Mouse (Mus musculus) heart, embryonic 12.5 days (tissue): ENCODE data around the gene Ak5. TPM values are rescaled to one million over a fixed set of nuclear protein-coding genes. Genes with fewer than 3 reads are reported as not detected.

ENCODE experiments used
- ATAC-seq: fragments of 200-750 bp; cut with Nextera tagmentation; 2 replicates; pipeline ENCODE4 v1.8.0; 2017; ENCODE audit warnings: moderate TSS enrichment, moderate library complexity; ENCODE audit not compliant: insufficient number of reproducible peaks, low FRiP score
- H3K27ac ChIP-seq: fragments of 300-500 bp; sonication (generic); 2 replicates; pipeline ENCODE4 v1.5.1; 2016; ENCODE audit warnings: mild to moderate bottlenecking, moderate library complexity; ENCODE audit not compliant: poor library complexity, severe bottlenecking
- H3K27me3 ChIP-seq: fragments of 300-500 bp; sonication (generic); replicated peaks from 2 replicates; pipeline ENCODE4 v1.6.1; 2016; ENCODE audit warnings: mild to moderate bottlenecking, moderate library complexity
- H3K36me3 ChIP-seq: fragments of 300-500 bp; sonication (generic); 2 replicates; pipeline ENCODE4 v1.6.1; 2016; ENCODE audit warnings: mild to moderate bottlenecking, moderate library complexity
- H3K4me1 ChIP-seq: fragments of 300-500 bp; sonication (generic); replicated peaks from 2 replicates; pipeline ENCODE4 v1.6.1; 2016; ENCODE audit warnings: mild to moderate bottlenecking
- H3K4me2 ChIP-seq: fragments of 300-500 bp; sonication (generic); 2 replicates; pipeline ENCODE4 v1.6.1; 2016; ENCODE audit warnings: mild to moderate bottlenecking, moderate library complexity
- H3K4me3 ChIP-seq: fragments of 300-500 bp; sonication (generic); 2 replicates; pipeline ENCODE4 v1.5.1; 2016; ENCODE audit warnings: mild to moderate bottlenecking
- H3K9ac ChIP-seq: fragments of 300-500 bp; sonication (generic); 2 replicates; pipeline ENCODE4 v1.6.1; 2016; ENCODE audit warnings: mild to moderate bottlenecking, moderate library complexity
- H3K9me3 ChIP-seq: fragments of 300-500 bp; sonication (generic); replicated peaks from 2 replicates; pipeline ENCODE4 v1.6.1; 2016; ENCODE audit warnings: mild to moderate bottlenecking, moderate library complexity
- WGBS: fragments of 180-500 bp; shearing (Covaris S2); methylation state at CpG from one replicate; pipeline ENCODE4 v1.1.7; 2016; 5-methylcytosine and 5-hydroxymethylcytosine counted together
- polyA plus RNA-seq: library from polyadenylated mRNA; unstranded; fragments of >200 nt; fragmentation: Nextera tagmentation; extraction: Ambion mirVana; gene quantifications from 2 replicates; pipeline ENCODE4 v1.2.1, GENCODE M21; 2016

Ak5 gene
- polyA plus RNA-seq, 1 experiment from 2014 or later = 1.6 TPM

DNA sequence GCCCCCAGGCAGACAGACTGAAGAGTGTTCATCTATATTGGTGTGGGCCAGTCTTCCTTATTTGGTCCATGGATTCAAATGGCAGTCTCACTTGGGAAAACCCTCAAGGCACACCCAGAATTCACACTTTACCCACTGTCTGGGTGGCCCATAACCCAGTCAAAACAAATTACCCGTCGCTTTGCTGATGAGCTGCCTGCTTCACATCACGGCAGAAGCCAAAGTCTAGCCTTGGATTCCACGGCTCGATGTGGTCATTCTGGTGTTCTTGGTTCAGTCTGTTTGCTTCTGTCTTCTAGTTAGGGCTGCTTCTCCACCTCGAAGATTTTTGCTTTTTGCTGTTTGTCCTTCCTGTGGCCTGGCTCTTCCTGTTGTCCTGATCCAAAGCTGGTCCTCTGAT lies 175.9 kb downstream of the Ak5 start:
- H3K27ac ChIP-seq = no peak overlapping the region
- H3K4me1 ChIP-seq = peaks cover 59% of the 10 kb centered on the region
- no peak overlapping the region for H3K4me2 ChIP-seq
- ATAC-seq = no peak
- H3K36me3 ChIP-seq = no peaks in the 10 kb centered on the region
- no peak overlapping the region for H3K9ac ChIP-seq
- peaks cover 26% of the 10 kb centered on the region for H3K27me3 ChIP-seq
- 73% methylated on average over 6 of the region's 6 CpGs for WGBS
- H3K9me3 ChIP-seq = no peaks in the 10 kb centered on the region
- H3K4me3 ChIP-seq = no peak overlapping the region

DNA sequence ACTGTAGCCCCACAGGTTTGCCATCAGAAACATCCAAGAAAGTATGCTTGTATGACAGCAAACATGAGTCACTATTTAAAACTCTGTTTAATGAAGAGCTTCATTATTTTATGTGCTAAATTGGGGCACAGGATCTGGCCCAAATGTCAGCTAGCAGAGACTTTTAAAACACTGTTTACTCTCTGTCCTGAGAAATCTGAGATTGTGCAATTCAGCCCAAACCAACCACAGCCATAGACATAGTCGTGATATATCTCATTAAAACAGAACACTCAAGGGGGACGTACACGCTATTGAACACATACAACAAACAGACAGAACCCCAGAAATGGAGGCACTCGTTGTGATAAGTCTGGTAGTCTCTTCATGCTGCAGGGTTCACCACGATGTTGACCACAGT lies 177.7 kb downstream of the Ak5 start:
- 81% methylated on average over 5 of the region's 5 CpGs for WGBS
- no peak for ATAC-seq
- Histone ChIP-seq H3K4me1 (peaks cover 41% of the 10 kb centered on the region), H3K4me3 (no peak overlapping the region), H3K4me2 (no peak overlapping the region), H3K36me3 (no peaks in the 10 kb centered on the region), H3K9me3 (no peaks in the 10 kb centered on the region), H3K9ac (no peak overlapping the region), H3K27me3 (peaks cover 17% of the 10 kb centered on the region), H3K27ac (no peak overlapping the region)

DNA sequence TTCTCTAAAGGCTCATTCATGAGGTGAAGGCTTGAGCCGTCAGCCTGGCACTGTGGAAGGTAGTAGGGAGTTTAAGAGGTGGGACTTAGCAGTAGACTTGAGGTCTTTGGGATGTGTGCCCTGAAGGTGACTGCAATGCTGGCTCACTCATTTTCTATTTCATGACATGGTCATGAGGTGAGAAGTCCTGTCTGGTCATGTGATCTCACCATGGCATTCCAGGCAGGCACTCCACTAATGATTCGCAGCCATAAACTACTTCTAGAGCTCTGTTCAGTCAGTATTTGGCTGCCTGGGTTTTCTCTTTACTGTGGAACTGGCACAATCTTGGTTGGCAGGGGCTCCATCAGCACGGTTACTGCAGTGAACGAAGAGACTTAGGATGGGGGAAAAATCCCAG lies 179.2 kb downstream of the Ak5 start:
- no peak for ATAC-seq
- Histone ChIP-seq H3K9ac (no peak overlapping the region), H3K27me3 (peaks cover 17% of the 10 kb centered on the region; the same call in 1 of the 2 replicates), H3K4me1 (peaks cover 34% of the 10 kb centered on the region), H3K4me3 (no peak overlapping the region), H3K27ac (no peak overlapping the region), H3K4me2 (no peak overlapping the region), H3K36me3 (no peaks in the 10 kb centered on the region), H3K9me3 (no peaks in the 10 kb centered on the region)
- WGBS = 77% methylated on average over 4 of the region's 4 CpGs

DNA sequence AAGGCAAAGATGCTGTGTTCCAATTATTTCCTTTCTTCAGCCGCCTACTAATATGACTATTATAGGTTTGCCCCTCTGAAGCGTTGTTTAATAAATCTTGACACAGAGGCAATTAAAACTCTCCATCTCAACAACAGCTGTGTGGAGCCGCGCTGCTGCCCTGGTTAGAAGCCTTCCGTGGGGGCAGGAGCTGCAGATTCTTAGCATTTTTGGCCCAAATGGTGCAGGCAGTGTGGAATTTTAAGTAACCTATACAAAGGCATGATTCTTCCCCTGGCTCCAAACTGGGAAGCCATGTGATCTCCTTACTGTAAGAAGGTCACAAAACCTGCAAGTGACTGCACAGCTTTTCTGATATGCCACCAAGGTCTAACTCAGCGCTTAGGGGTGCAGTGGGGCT lies 184.0 kb downstream of the Ak5 start:
- H3K4me1 ChIP-seq = peaks cover 23% of the 10 kb centered on the region
- H3K9ac ChIP-seq = no peak overlapping the region
- no peaks in the 10 kb centered on the region for H3K27me3 ChIP-seq
- H3K27ac ChIP-seq = no peak overlapping the region
- H3K4me2 ChIP-seq = no peak overlapping the region
- no peaks in the 10 kb centered on the region for H3K36me3 ChIP-seq
- no peak overlapping the region for H3K4me3 ChIP-seq
- no peaks in the 10 kb centered on the region for H3K9me3 ChIP-seq
- WGBS = 58% methylated on average over 6 of the region's 6 CpGs
- no peak for ATAC-seq

DNA sequence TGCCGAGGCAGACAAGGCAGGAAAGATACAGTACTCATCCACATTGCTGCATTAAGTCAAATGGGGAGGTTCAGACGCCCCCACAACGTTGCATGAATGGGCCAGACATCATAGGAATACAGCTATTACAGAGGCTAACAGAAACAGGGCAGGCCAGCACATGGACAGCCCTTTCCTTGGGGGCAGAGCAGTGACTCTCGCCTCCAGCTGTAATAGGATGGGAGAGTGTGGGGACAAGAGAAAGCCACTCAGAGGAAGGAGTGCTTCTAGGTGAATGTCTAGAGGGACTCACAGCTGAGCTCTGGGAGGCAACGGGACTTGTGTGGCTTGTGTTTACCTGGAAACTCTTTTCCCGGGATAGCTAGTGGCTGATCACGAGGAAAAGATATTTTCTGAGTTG lies 184.4 kb downstream of the Ak5 start:
- no peaks in the 10 kb centered on the region for H3K9me3 ChIP-seq
- peaks cover 22% of the 10 kb centered on the region for H3K4me1 ChIP-seq
- no peak overlapping the region for H3K27ac ChIP-seq
- H3K9ac ChIP-seq = no peak overlapping the region
- H3K27me3 ChIP-seq = no peaks in the 10 kb centered on the region
- no peaks in the 10 kb centered on the region for H3K36me3 ChIP-seq
- ATAC-seq = no peak
- H3K4me2 ChIP-seq = no peak overlapping the region
- H3K4me3 ChIP-seq = no peak overlapping the region
- WGBS = 46% methylated on average over 7 of the region's 7 CpGs

DNA sequence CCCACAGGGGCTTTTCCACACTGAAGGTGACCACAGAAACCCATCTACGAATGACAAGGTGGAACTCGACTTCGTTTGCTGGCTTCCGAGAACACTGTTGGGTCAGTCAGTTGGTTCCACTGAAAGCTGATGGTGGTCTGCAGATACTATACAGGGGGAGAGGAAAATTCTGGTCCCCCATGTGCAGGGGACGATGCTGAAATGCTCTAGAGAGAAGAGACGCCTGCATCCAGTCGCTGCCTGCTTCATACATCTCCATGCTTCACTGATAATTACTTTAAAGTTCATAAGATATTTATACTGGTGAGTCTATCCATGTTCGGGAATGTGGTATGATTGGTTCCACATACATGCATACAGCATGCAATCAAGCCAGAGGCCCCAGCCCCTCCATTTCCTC lies 186.0 kb downstream of the Ak5 start:
- Histone ChIP-seq H3K9ac (no peak overlapping the region), H3K9me3 (no peaks in the 10 kb centered on the region), H3K4me2 (no peak overlapping the region), H3K27ac (no peak overlapping the region), H3K4me3 (no peak overlapping the region), H3K4me1 (peaks cover 25% of the 10 kb centered on the region), H3K36me3 (no peaks in the 10 kb centered on the region), H3K27me3 (no peaks in the 10 kb centered on the region)
- 86% methylated on average over 8 of the region's 8 CpGs for WGBS
- no peak for ATAC-seq

DNA sequence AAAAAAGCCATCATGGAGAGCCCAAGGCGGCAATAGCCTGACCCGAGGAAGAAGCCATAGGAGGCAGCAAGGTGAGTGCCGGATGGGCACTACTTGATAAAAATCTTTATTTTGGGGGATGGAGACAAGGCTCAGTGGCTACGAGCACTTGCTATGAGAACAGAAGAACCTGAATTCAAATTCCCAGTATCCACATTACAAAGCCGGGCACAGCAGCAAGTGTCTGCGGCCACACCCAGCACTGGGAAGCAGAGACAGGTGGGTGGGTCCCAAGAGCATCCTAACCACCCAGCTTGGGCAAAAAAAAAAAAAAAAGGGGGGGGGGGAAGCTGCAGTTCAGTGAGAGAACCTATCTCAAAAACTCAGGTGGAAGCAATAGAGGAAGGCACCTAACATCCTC lies 187.8 kb downstream of the Ak5 start:
- Histone ChIP-seq H3K4me1 (peaks cover 25% of the 10 kb centered on the region), H3K36me3 (no peaks in the 10 kb centered on the region), H3K4me3 (no peak overlapping the region), H3K27ac (no peak overlapping the region), H3K4me2 (no peak overlapping the region), H3K27me3 (no peaks in the 10 kb centered on the region), H3K9ac (no peak overlapping the region), H3K9me3 (no peaks in the 10 kb centered on the region)
- no peak for ATAC-seq
- 91% methylated on average over 6 of the region's 6 CpGs for WGBS

DNA sequence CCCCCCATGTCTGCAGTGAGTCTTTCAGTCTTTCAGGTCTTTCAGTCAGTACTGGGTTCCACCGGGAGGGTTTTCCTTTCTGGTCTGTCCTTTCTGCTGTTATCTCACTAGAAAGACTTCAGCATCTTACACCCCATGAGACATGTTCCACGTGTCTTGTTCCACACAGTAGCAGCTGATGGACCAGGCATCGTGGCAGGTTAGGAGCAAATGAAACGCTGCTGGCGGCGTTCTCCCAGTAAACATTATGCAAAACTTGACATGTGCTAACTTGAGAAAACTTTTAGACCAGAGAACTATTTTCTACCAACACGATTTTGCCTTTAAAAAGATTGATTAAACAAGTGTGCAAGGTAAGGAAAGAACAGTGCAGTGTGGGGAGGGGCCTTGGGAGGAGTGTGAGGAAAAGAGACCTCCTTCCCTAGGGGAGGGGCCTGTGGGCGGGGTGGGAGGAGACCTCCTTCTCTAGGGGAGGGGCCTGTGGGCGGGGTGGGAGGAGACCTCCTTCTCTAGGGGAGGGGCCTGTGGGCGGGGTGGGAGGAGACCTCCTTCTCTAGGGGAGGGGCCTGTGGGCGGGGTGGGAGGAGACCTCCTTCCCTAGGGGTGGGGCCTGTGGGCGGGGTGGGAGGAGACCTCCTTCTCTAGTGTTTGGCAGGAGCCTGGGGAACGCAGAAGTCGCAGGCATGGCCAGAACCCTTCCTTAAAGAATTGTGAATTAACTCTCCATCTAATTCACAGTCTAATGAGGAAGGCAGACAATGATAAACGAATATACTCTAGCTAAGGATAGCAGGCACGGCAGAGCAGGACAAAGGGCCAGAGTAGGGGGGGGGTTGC lies 189.3 kb downstream of the Ak5 start:
- Histone ChIP-seq H3K9ac (peak overlapping the region; percentile 72), H3K9me3 (no peaks in the 10 kb centered on the region), H3K4me2 (peak overlapping the region; percentile 88), H3K27me3 (no peaks in the 10 kb centered on the region), H3K4me3 (peak overlapping the region; percentile 49), H3K27ac (peak overlapping the region; percentile 21; the same call in 1 of the 2 replicates), H3K36me3 (no peaks in the 10 kb centered on the region), H3K4me1 (peaks cover 17% of the 10 kb centered on the region)
- 2% methylated on average over 14 of the region's 16 CpGs for WGBS
- ATAC-seq = peak; percentile 79

DNA sequence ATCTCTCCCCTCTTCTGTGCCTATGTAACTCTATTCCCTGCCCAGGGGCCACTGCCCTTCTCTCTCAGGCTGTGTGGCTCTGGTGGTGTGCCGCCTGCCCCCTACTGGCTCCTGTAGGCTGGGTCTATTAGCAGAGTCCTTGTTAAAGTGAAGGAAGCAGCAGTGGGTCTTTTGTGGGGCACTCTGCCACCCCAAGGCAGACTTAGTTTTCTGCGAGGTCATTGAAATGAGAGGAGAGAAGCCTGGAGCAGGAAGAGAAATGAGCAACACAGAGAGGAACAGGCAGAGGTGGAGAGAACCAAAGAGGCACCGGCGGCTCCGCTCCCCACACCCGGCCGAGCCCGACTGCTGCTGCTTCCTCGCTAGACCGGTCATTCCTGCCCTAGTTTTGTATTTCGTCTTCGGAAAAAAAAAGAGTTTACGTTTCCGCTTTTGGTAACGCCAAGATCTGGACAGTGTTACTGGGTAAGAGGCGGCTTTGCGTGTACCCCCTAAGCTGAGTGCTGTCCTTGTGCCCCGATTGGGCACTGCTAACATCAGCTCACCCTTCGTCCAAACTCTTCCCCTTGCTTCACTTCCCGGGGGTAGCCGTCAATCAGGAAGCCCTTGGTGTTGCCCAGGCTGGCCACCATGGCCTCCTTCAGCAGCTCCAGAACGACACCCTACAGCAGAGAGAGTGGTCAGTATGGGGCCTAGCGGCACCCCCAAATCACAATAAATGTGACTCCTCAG lies 190.2 kb downstream of the Ak5 start:
- Histone ChIP-seq H3K4me1 (peaks cover 14% of the 10 kb centered on the region), H3K4me2 (peak overlapping the region; percentile 88), H3K9ac (peak overlapping the region; percentile 72), H3K27me3 (no peaks in the 10 kb centered on the region), H3K36me3 (no peaks in the 10 kb centered on the region), H3K27ac (peak overlapping the region; percentile 31; the same call in 1 of the 2 replicates), H3K4me3 (peak overlapping the region; percentile 49), H3K9me3 (no peaks in the 10 kb centered on the region)
- peak; percentile 73 for ATAC-seq
- WGBS = 5% methylated on average over 23 of the region's 23 CpGs

DNA sequence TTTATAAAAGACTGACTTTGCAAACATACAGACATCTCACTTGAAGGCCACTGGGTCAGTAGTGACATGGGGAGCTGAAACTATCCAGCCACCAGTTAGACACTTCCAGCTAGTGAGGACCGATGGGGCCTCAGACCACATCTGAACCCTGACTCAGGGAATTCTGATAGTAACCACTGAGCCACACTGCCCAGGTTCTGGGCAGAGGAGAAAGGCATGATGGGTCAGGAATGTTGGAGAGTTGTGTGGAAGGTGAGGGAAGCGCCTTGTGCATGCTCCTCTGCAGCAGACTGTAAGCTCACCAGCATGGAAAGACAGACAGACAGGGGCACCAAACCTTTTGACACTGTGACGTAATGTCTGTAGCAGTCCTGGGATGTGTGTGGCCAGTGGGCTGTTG lies 192.3 kb downstream of the Ak5 start:
- Histone ChIP-seq H3K9me3 (no peaks in the 10 kb centered on the region), H3K36me3 (no peaks in the 10 kb centered on the region), H3K4me3 (no peak overlapping the region), H3K4me2 (no peak overlapping the region), H3K27me3 (no peaks in the 10 kb centered on the region), H3K9ac (no peak overlapping the region), H3K4me1 (peaks cover 14% of the 10 kb centered on the region), H3K27ac (no peak overlapping the region)
- ATAC-seq = no peak
- 83% methylated on average over 3 of the region's 3 CpGs for WGBS

DNA sequence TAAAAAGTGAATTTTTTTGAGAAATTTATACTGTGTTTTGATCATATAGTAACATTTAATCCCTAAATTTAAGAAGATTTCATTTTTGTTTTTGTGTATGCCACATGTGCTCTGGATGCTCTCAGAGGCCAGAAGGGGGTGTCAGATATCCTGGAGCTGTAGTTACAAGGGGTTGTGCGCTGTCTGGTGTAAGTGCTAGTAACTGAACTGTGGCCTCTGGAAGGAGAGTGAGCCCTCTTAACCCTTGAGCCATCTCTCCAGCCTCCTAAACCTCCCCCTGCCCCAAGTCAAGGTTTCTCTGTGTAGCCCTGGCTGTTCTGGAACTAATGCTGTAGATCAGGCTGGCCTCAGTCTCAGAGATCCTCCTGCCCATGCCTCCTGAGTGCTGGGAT lies 192.9 kb downstream of the Ak5 start:
- 78% methylated on average over 1 of the region's 1 CpGs for WGBS
- no peak overlapping the region for H3K9ac ChIP-seq
- no peak overlapping the region for H3K4me3 ChIP-seq
- no peaks in the 10 kb centered on the region for H3K9me3 ChIP-seq
- H3K4me1 ChIP-seq = peaks cover 14% of the 10 kb centered on the region
- no peaks in the 10 kb centered on the region for H3K36me3 ChIP-seq
- no peak overlapping the region for H3K4me2 ChIP-seq
- no peak for ATAC-seq
- H3K27ac ChIP-seq = no peak overlapping the region
- no peaks in the 10 kb centered on the region for H3K27me3 ChIP-seq
